Mouse (Mus musculus) G1E (cell line): ENCODE measurements around the gene Gm49388. TPM values are rescaled to one million over a fixed set of nuclear protein-coding genes. Genes with fewer than 3 reads are reported as not detected.

ENCODE experiments used
- ATAC-seq: 2 replicates; pipeline ENCODE4 v1.8.0; 2016; ENCODE audit warnings: mild to moderate bottlenecking; ENCODE audit not compliant: insufficient number of reproducible peaks, poor library complexity, low FRiP score, severe bottlenecking; ENCODE audit errors: extremely low read depth
- DNase-seq: peaks from one replicate; pipeline ENCODE4 v3.0.0; 2012; ENCODE audit warnings: low spot score
- H3K27me3 ChIP-seq: 2 replicates; pipeline ENCODE4 v1.6.1; 2012; ENCODE audit warnings: mild to moderate bottlenecking, low read length, inconsistent platforms; ENCODE audit not compliant: insufficient read depth
- H3K36me3 ChIP-seq: replicated peaks from 2 replicates; pipeline ENCODE3; 2012; ENCODE audit warnings: mild to moderate bottlenecking, inconsistent platforms
- H3K4me1 ChIP-seq: 2 replicates; pipeline ENCODE4 v1.6.1; 2012; ENCODE audit warnings: low read depth, low read length, inconsistent platforms, mixed read lengths; ENCODE audit not compliant: insufficient read depth
- H3K4me3 ChIP-seq: 2 replicates; pipeline ENCODE4 v1.5.1; 2012; ENCODE audit warnings: low read depth, mild to moderate bottlenecking, inconsistent platforms, low read length, moderate library complexity, mixed read lengths
- H3K9me3 ChIP-seq: replicated peaks from 2 replicates; pipeline ENCODE4 v1.6.1; 2012; ENCODE audit warnings: inconsistent platforms
- CTCF ChIP-seq: IDR thresholded peaks from 2 replicates; pipeline ENCODE4 v1.5.1; 2012; ENCODE audit warnings: low read depth, low read length, inconsistent platforms, mixed read lengths
- GATA1 ChIP-seq: IDR thresholded peaks from 2 replicates; pipeline ENCODE4 v1.6.1; 2012; ENCODE audit warnings: borderline replicate concordance, low read length, inconsistent platforms, mixed read lengths
- GATA2 ChIP-seq: IDR thresholded peaks from 2 replicates; pipeline ENCODE4 v1.6.1; 2012; ENCODE audit warnings: low read depth, low read length, inconsistent platforms, borderline replicate concordance
- POLR2AphosphoS5 ChIP-seq: IDR thresholded peaks from 2 replicates; pipeline ENCODE4 v1.6.1; 2012; ENCODE audit warnings: low read depth, low read length, inconsistent platforms; ENCODE audit not compliant: insufficient replicate concordance
- TAL1 ChIP-seq: conservative IDR thresholded peaks from 2 replicates; pipeline ENCODE4 v1.6.1; 2012; ENCODE audit warnings: low read depth, low read length, inconsistent platforms, mixed read lengths
- polyA plus RNA-seq: library from polyadenylated mRNA; stranded (reverse); fragments of >175 nt; gene quantifications from 2 replicates; pipeline ENCODE4 v1.2.3, GENCODE M21; 2012
- total RNA-seq, 2 experiments: library from RNA; stranded (forward) in 1 of 2; stranded (reverse) in 1 of 2; fragments of 200-1000 nt in 1 of 2; fragments of >200 nt in 1 of 2; fragmentation: Nextera tagmentation in 1 of 2; gene quantifications; 2 replicates each; pipeline ENCODE4 v1.2.3; 2014 to 2017

Gm49388 gene
- total and polyA plus RNA-seq, 3 experiments: 1.1 to 4.7 TPM; not detected in 1

GRCm38 (mm10) chr7:127777474-127778266, 7.7 kb upstream of the Gm49388 start:
- Histone ChIP-seq H3K4me1 (peaks cover 69% of the 10 kb centered on the region), H3K9me3 (no peaks in the 10 kb centered on the region), H3K4me3 (peak overlapping the region; percentile 82), H3K36me3 (peaks cover 74% of the 10 kb centered on the region), H3K27me3 (no peaks in the 10 kb centered on the region)
- no peak for TF ChIP-seq POLR2AphosphoS5
- TF ChIP-seq CTCF: no peak
- no peak for TF ChIP-seq GATA1
- DNase-seq (no peak), ATAC-seq (no peak)

GRCm38 (mm10) chr7:127778350-127778749, 7.1 kb upstream of the Gm49388 start:
- H3K27me3 ChIP-seq: no peaks in the 10 kb centered on the region
- TF ChIP-seq CTCF: no peak
- DNase-seq (no peak), ATAC-seq (no peak)
- peaks cover 63% of the 10 kb centered on the region for H3K4me1 ChIP-seq
- no peaks in the 10 kb centered on the region for H3K9me3 ChIP-seq
- H3K4me3 ChIP-seq: peak overlapping the region; percentile 82
- H3K36me3 ChIP-seq: peaks cover 74% of the 10 kb centered on the region

GRCm38 (mm10) chr7:127797076-127797845, 11.9 kb downstream of the Gm49388 start:
- Histone ChIP-seq H3K27me3 (no peaks in the 10 kb centered on the region), H3K9me3 (no peaks in the 10 kb centered on the region), H3K4me1 (peaks cover 48% of the 10 kb centered on the region), H3K36me3 (peaks cover 97% of the 10 kb centered on the region), H3K4me3 (no peak overlapping the region)
- ATAC-seq (no peak), DNase-seq (no peak)
- TF ChIP-seq TAL1 (no peak), POLR2AphosphoS5 (no peak), CTCF (no peak), GATA2 (no peak), GATA1 (no peak)

- ATAC-seq (no peak), DNase-seq (no peak)
- H3K36me3 ChIP-seq: peaks cover 97% of the 10 kb centered on the region
Measured at GRCm38 (mm10) chr7:127798591-127798990, 13.2 kb downstream of the Gm49388 start.

GRCm38 (mm10) chr7:127799211-127799610, 13.8 kb downstream of the Gm49388 start:
- peaks cover 98% of the 10 kb centered on the region for H3K36me3 ChIP-seq
- TF ChIP-seq TAL1 (no peak), GATA2 (no peak), CTCF (no peak), GATA1 (no peak), POLR2AphosphoS5 (no peak)
- ATAC-seq (no peak), DNase-seq (no peak)
- no peaks in the 10 kb centered on the region for H3K27me3 ChIP-seq
- no peak overlapping the region for H3K4me3 ChIP-seq
- H3K9me3 ChIP-seq: no peaks in the 10 kb centered on the region
- peaks cover 60% of the 10 kb centered on the region for H3K4me1 ChIP-seq

More at GRCm38 (mm10) chr7:127798591-127798990, 13.2 kb downstream of the Gm49388 start:
- TF ChIP-seq POLR2AphosphoS5: no peak
- no peak for TF ChIP-seq TAL1
- TF ChIP-seq GATA1: no peak
- no peak for TF ChIP-seq GATA2
- no peak for TF ChIP-seq CTCF
- no peaks in the 10 kb centered on the region for H3K27me3 ChIP-seq
- peaks cover 54% of the 10 kb centered on the region for H3K4me1 ChIP-seq
- no peak overlapping the region for H3K4me3 ChIP-seq
- H3K9me3 ChIP-seq: no peaks in the 10 kb centered on the region

GRCm38 (mm10) chr7:127799738-127800137, 14.3 kb downstream of the Gm49388 start:
- Histone ChIP-seq H3K27me3 (no peaks in the 10 kb centered on the region), H3K36me3 (peaks cover 98% of the 10 kb centered on the region), H3K4me1 (peaks cover 65% of the 10 kb centered on the region), H3K9me3 (no peaks in the 10 kb centered on the region), H3K4me3 (no peak overlapping the region)
- DNase-seq (no peak), ATAC-seq (no peak)
- no peak for TF ChIP-seq GATA2
- TF ChIP-seq GATA1: no peak
- no peak for TF ChIP-seq POLR2AphosphoS5
- TF ChIP-seq CTCF: no peak
- no peak for TF ChIP-seq TAL1
